Mouse (Mus musculus) cerebellum, adult 2 months (tissue): ENCODE data around the gene Sesn1.
"Not testable (repeated sequence)": the region's sequence is repeated elsewhere in the genome, so short reads cannot be mapped to it uniquely, and the experiment has no call there.

Source experiments
- CTCF ChIP-seq: fragments of 200-500 bp; IDR thresholded peaks from 2 replicates; pipeline ENCODE4 v1.5.1; 2011; ENCODE audit warnings: low read depth, mild to moderate bottlenecking, control low read depth, low read length, moderate library complexity, borderline replicate concordance; ENCODE audit not compliant: insufficient read depth
- POLR2A ChIP-seq: fragments of 200-500 bp; IDR thresholded peaks from 2 replicates; pipeline ENCODE4 v1.6.1; 2011; ENCODE audit warnings: low read length, control low read depth, borderline replicate concordance; ENCODE audit not compliant: insufficient read depth

DNA sequence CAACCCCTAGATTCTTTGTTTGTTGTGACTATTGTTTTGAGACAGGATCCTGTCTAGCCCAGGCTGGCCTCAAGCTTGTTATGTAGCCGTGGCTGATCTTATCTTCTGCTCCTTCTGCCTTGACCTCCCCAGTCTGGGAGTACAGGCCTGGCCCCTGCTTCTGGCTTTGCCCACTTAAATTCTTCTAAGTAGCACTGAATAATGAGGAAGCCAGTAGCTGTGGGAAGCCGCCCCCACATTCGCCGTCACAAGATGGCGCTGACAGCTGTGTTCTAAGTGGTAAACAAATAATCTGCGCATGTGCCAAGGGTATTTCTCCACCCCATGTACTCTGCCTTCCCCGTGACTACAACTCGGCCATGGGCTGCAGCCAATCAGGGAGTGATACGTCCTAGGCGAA, 142.6 kb downstream of the Sesn1 start:
- not testable (repeated sequence) for TF ChIP-seq POLR2A, CTCF
